Mouse (Mus musculus): ENCODE results near the gene Tnfaip1.
"Not testable (repeated sequence)": the region's sequence is repeated elsewhere in the genome, so short reads cannot be mapped to it uniquely, and the experiment has no call there.

Tnfaip1 gene

GRCm38 (mm10) chr11:78536080-78536689 is at the start of gene Tnfaip1, which contains the start of gene Ift20:
Tnfaip1 (minus strand) TSS chr11:78536332.
Ift20 (plus strand) TSS chr11:78536361.
- DNase-seq: peak; percentile 97

GRCm38 (mm10) chr11:78582848-78583247 is 46.7 kb upstream of the Tnfaip1 start:
- DNase-seq: no peak

GRCm38 (mm10) chr11:78574975-78575374 is 38.8 kb upstream of the Tnfaip1 start:
- DNase-seq: no peak

GRCm38 (mm10) chr11:78574536-78574935 is 38.4 kb upstream of the Tnfaip1 start:
- no peak for DNase-seq

GRCm38 (mm10) chr11:78574031-78574430 is 37.9 kb upstream of the Tnfaip1 start:
- not testable (repeated sequence) for DNase-seq

- no peak for DNase-seq
Measured at GRCm38 (mm10) chr11:78571854-78572253, 35.7 kb upstream of the Tnfaip1 start.

- no peak for DNase-seq
Measured at GRCm38 (mm10) chr11:78571441-78571840, 35.3 kb upstream of the Tnfaip1 start.

GRCm38 (mm10) chr11:78569806-78570205 is 33.7 kb upstream of the Tnfaip1 start:
- DNase-seq: no peak

- no peak for DNase-seq
Measured at GRCm38 (mm10) chr11:78568827-78569226, 32.7 kb upstream of the Tnfaip1 start.

- DNase-seq: no peak
Measured at GRCm38 (mm10) chr11:78567614-78568013, 31.5 kb upstream of the Tnfaip1 start.

GRCm38 (mm10) chr11:78566775-78567174 is 30.6 kb upstream of the Tnfaip1 start:
- no peak for DNase-seq

- peak; percentile 73 for DNase-seq
Measured at GRCm38 (mm10) chr11:78560447-78560846, 24.3 kb upstream of the Tnfaip1 start.

GRCm38 (mm10) chr11:78557241-78557640 is 21.1 kb upstream of the Tnfaip1 start:
- no peak for DNase-seq

- DNase-seq: no peak
Measured at GRCm38 (mm10) chr11:78556070-78556469, 19.9 kb upstream of the Tnfaip1 start.

- no peak for DNase-seq
Measured at GRCm38 (mm10) chr11:78555623-78556022, 19.5 kb upstream of the Tnfaip1 start.

- DNase-seq: no peak
Measured at GRCm38 (mm10) chr11:78551059-78551398, 14.9 kb upstream of the Tnfaip1 start.

- DNase-seq: peak; percentile 93
Measured at GRCm38 (mm10) chr11:78550168-78551058, 14.3 kb upstream of the Tnfaip1 start, which contains the start of gene Tmem97. Tmem97 (minus strand) TSS chr11:78550777.

GRCm38 (mm10) chr11:78549491-78549987 is 13.4 kb upstream of the Tnfaip1 start:
- no peak for DNase-seq

- DNase-seq: no peak
Measured at GRCm38 (mm10) chr11:78547718-78548460, 11.8 kb upstream of the Tnfaip1 start.

- DNase-seq: no peak
Measured at GRCm38 (mm10) chr11:78545181-78545580, 9.0 kb upstream of the Tnfaip1 start.

- no peak for DNase-seq
Measured at GRCm38 (mm10) chr11:78544449-78545111, 8.4 kb upstream of the Tnfaip1 start.

- no peak for DNase-seq
Measured at GRCm38 (mm10) chr11:78540358-78540757, 4.2 kb upstream of the Tnfaip1 start.

- DNase-seq: no peak
Measured at GRCm38 (mm10) chr11:78536690-78537084, 555 bp upstream of the Tnfaip1 start.

All from thymus, postnatal 25 days (tissue).